Mouse (Mus musculus) layer of hippocampus, adult 2 months (tissue): Measurements from ENCODE around the gene Ppm1k. TPM values are rescaled to one million over a fixed set of nuclear protein-coding genes. Genes with fewer than 3 reads are reported as not detected.
A peak's percentile ranks its signal among the peaks of the same experiment; 100 is the strongest.
"Not testable (repeated sequence)": the region's sequence is repeated elsewhere in the genome, so short reads cannot be mapped to it uniquely, and the experiment has no call there.

ENCODE experiments used
- DNase-seq, 2 experiments: peaks; one replicate each; pipeline ENCODE4 v3.0.0; 2022; ENCODE audit warnings: low spot score in 2 of 2
- H3K27ac ChIP-seq: fragments of 200-600 bp; 2 replicates; pipeline ENCODE4 v1.8.1; 2022
- H3K4me3 ChIP-seq: fragments of 200-600 bp; 2 replicates; pipeline ENCODE4 v1.8.1; 2022; ENCODE audit warnings: mild to moderate bottlenecking
- CTCF ChIP-seq: fragments of 200-600 bp; conservative IDR thresholded peaks from 2 replicates; pipeline ENCODE4 v1.8.1; 2022; ENCODE audit warnings: antibody characterized with exemption, mild to moderate bottlenecking, moderate library complexity
- long read RNA-seq, 2 experiments: library from polyadenylated mRNA; stranded (forward); transcript quantifications; one replicate each; pipeline ENCODE4 v2.0.0; 2021; ENCODE audit warnings: borderline mapping rate in 2 of 2
- total RNA-seq, 2 experiments: library from RNA; stranded (reverse); gene quantifications; 2 replicates each; pipeline ENCODE4 v1.2.3; 2021

Ppm1k gene
- 10 to 100 TPM; 80.3 to 83.6 TPM for total RNA-seq
- long read RNA-seq, experiment 1, full-length matches to known transcripts = 7 of 15 reads
- long read RNA-seq, experiment 1, partial matches to known transcripts = 3 of 15 reads
- long read RNA-seq, experiment 1, other reads (novel, unspliced or antisense) = 5 of 15 reads
- long read RNA-seq, experiment 2, full-length matches to known transcripts = 7 of 16 reads
- long read RNA-seq, experiment 2, partial matches to known transcripts = 4 of 16 reads
- long read RNA-seq, experiment 2, other reads (novel, unspliced or antisense) = 5 of 16 reads

- H3K27ac ChIP-seq = peak within 1 kb of the TSS; percentile 92
- peak within 1 kb of the TSS; percentile 69 for H3K4me3 ChIP-seq
- no peak for TF ChIP-seq CTCF
- peak; percentile 97 to 99 for DNase-seq
Observed at GRCm38 (mm10) chr6:57535386-57535936, at the start of gene Ppm1k. TSS of gene Ppm1k (minus strand) at chr6:57535468.

DNA sequence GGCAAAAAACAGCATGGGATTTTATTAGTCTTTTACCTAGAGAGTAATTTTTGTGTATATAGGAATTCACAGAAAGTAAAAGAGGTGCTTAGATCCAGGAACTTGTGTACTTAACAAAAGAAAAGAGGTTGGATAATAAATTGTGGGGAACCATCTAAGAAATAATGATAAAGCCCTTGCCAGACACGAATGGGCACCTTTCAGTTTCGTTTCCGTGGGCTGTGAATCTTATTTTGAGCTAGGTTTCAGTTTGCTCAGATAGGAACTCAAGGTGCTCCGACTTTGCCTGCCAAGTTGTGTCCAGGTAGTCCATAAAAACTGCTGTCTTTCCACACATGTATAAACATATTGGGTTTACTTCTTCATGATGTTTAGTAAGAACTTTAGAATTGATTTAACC lies 47.1 kb upstream of the Ppm1k start:
- Histone ChIP-seq H3K4me3 (no peak overlapping the region), H3K27ac (no peak overlapping the region)
- no peak for TF ChIP-seq CTCF
- DNase-seq = no peak

- Histone ChIP-seq H3K4me3 (peak overlapping the region; percentile 66), H3K27ac (no peak overlapping the region; the same call in 1 of the 2 replicates)
- no peak for TF ChIP-seq CTCF
- no peak for DNase-seq
Observed at GRCm38 (mm10) chr6:57581595-57581994, 46.3 kb upstream of the Ppm1k start.

DNA sequence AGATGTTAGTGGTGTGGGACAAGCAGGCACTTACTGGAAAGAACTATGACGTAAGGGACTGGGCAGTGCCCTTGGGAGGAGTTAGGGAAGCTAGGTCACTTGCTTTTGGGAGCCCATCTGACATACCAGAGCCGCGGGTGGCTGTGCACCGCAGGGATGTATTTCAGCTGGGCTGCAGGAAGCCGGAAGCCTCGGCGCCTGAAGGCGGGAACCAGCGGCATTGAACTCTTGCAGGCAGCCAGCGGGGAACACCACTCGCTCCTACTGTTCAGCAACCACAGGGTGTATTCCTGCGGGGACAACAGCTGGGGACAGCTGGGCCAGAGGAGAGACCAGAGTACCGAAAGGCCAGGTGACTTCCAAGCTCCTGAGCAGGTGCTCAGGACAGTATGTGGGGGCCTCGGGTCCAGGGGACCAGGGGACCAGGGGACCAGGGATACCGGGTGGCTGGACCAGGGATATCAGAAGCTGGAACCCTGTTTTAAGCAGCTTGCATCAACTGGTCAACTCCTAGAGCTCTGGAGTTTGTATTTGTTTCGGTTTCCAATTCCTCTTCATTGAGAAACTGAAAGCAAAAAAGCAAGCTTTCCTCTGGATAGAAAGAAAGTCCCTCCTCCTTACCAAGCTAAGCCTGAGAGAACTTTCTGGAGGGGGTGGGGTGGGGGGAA lies 45.7 kb upstream of the Ppm1k start, which contains the start of gene Herc6:
Herc6 (plus strand) TSS at position 120 of the 668 bp plus-strand sequence.
- DNase-seq = peak; percentile 19 to 24
- Histone ChIP-seq H3K4me3 (peak within 1 kb of the TSS; percentile 66), H3K27ac (peak within 1 kb of the TSS; percentile 88)
- TF ChIP-seq CTCF = no peak

GRCm38 (mm10) chr6:57571587-57571986 lies 36.3 kb upstream of the Ppm1k start:
- H3K27ac ChIP-seq = no peak overlapping the region
- no peak for TF ChIP-seq CTCF
- no peak for DNase-seq

DNA sequence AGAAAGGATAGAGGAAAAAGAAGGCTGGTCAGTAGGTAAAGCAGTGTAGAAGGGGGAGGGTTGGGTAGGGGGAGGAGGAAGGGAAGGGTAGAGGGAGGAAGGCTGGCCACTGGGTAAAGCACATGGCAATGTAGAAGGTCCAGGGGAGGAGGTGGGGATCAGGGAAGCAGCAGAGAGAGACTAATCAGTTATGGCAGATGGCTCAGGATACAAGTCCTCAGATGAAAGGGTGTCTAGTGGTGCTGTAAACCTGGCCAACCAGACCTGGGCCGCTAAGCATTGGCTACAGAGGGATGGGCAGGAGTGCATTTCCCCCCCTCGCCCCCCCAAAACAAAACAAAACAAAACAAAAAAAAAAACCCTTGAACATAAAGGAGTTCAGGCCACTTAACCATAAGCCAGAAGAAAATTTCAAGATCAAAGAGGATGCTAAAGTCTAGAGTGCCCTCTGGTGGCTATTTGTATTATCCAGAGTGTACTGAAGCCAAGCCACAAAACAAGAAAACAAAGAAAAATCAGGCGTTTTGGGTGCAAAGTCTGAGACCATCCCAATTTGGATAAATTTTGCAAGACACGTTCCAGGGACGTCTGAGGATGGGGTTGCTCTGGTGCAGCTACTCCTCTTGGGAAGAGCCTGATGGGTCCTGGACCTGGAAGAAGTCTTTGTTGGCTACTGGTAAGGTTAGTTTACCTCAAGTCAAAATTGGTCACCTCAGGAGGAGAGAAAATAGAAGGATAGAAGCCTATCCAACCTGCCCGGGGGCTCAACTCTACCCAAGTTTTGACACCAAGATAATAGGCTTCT lies 35.1 kb upstream of the Ppm1k start:
- no peak overlapping the region for H3K27ac ChIP-seq
- no peak overlapping the region for H3K4me3 ChIP-seq
- peak; percentile 20 to 67 for DNase-seq
- peak; percentile 85 for TF ChIP-seq CTCF

More at GRCm38 (mm10) chr6:57571587-57571986, 36.3 kb upstream of the Ppm1k start:
- H3K4me3 ChIP-seq = no peak overlapping the region

- H3K27ac ChIP-seq = no peak overlapping the region
- DNase-seq = no peak
- H3K4me3 ChIP-seq = no peak overlapping the region
- no peak for TF ChIP-seq CTCF
Observed at GRCm38 (mm10) chr6:57567630-57568029, 32.4 kb upstream of the Ppm1k start.

DNA sequence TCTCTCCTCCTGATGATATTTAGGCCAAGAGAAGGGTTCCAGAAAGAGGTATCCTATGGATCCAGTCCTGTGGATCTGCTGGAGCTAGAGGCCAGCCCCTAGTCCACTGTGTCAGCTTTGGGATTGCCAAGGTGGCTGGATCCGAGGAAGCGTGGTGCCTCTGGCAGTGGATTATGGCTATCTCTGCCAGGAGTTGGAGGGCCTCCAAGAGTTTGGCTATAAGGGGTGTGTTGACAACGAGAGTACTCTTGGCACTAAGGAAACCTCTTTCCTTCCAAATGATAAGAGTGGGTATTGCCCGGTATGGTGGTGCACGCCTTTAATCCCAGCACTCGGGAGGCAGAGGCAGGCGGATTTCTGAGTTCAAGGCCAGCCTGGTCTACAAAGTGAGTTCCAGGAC lies 30.2 kb upstream of the Ppm1k start:
- Histone ChIP-seq H3K27ac (no peak overlapping the region), H3K4me3 (no peak overlapping the region)
- DNase-seq = no peak
- TF ChIP-seq CTCF = no peak

GRCm38 (mm10) chr6:57563454-57563853 lies 28.2 kb upstream of the Ppm1k start:
- TF ChIP-seq CTCF = no peak
- Histone ChIP-seq H3K4me3 (no peak overlapping the region), H3K27ac (no peak overlapping the region)
- DNase-seq = no peak

DNA sequence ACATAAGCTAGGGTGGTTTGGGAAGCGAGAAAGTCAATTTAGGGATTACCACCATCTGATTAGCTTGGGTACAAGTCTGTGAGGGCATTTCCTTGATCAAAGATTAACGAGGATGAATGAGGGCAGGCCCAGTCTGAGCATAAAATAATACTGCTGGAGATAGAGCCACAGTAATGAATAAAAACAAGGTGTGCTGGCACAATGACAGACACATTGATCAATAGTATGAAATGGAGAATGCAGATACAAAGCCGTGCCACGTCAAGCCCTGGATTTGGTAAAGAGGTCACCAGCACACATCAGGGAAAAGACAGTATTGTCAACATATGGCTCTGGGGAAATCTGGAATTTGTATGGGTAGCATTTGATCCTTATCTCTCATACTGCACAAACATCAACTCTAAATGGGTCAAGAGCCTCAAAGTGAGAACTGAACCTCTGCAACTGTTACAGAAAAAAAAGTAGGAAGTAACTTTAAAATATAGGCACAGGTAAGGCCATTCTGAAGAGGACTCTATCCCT lies 22.6 kb upstream of the Ppm1k start:
- H3K27ac ChIP-seq = no peak overlapping the region
- TF ChIP-seq CTCF = no peak
- no peak for DNase-seq
- H3K4me3 ChIP-seq = no peak overlapping the region

GRCm38 (mm10) chr6:57551211-57551796 lies 16.0 kb upstream of the Ppm1k start:
- Histone ChIP-seq H3K4me3 (no peak overlapping the region), H3K27ac (no peak overlapping the region)
- TF ChIP-seq CTCF = no peak
- no peak for DNase-seq

GRCm38 (mm10) chr6:57544866-57545265 lies 9.6 kb upstream of the Ppm1k start:
- no peak for TF ChIP-seq CTCF
- DNase-seq = peak in 1 of 2 experiments; percentile 10
- Histone ChIP-seq H3K27ac (peak overlapping the region; percentile 72; the same call in 1 of the 2 replicates), H3K4me3 (no peak overlapping the region)

- H3K4me3 ChIP-seq, DNase-seq, H3K27ac ChIP-seq: not testable (repeated sequence)
Observed at GRCm38 (mm10) chr6:57543591-57543990, 8.3 kb upstream of the Ppm1k start.
